Mouse (Mus musculus) intestine, embryonic 16.5 days (tissue): ENCODE measurements at regions not wholly inside any gene's neighbourhood (a gene's known extent, or its start where the extent isn't known, plus 50 kb on each side); places are given as distances from the start of the nearest gene placed in this dataset.
A peak's percentile ranks its signal among the peaks of the same experiment; 100 is the strongest.

Experiments used
- ATAC-seq: fragments of 200-750 bp; cut with Nextera tagmentation; 2 replicates; pipeline ENCODE4 v1.8.0; 2017; ENCODE audit warnings: moderate TSS enrichment, moderate library complexity
- H3K27ac ChIP-seq: fragments of 300-500 bp; sonication (generic); 2 replicates; pipeline ENCODE4 v1.5.1; 2014; ENCODE audit warnings: mild to moderate bottlenecking, low read length
- H3K27me3 ChIP-seq: fragments of 300-500 bp; sonication (generic); replicated peaks from 2 replicates; pipeline ENCODE4 v1.6.1; 2014; ENCODE audit warnings: low read length, control low read depth, mixed read lengths; ENCODE audit not compliant: control insufficient read depth, insufficient read depth
- H3K36me3 ChIP-seq: fragments of 300-500 bp; sonication (generic); 2 replicates; pipeline ENCODE4 v1.6.1; 2014; ENCODE audit warnings: low read length, control low read depth; ENCODE audit not compliant: control insufficient read depth, insufficient read depth
- H3K4me1 ChIP-seq: fragments of 300-500 bp; sonication (generic); 2 replicates; pipeline ENCODE4 v1.6.1; 2014; ENCODE audit warnings: low read length, control low read depth, mixed read lengths; ENCODE audit not compliant: control insufficient read depth, insufficient read depth
- H3K4me2 ChIP-seq: fragments of 300-500 bp; sonication (generic); 2 replicates; pipeline ENCODE4 v1.6.1; 2014; ENCODE audit warnings: low read depth, low read length, control low read depth
- H3K4me3 ChIP-seq: fragments of 300-500 bp; sonication (generic); 2 replicates; pipeline ENCODE4 v1.5.1; 2014; ENCODE audit warnings: mild to moderate bottlenecking, low read length
- H3K9ac ChIP-seq: fragments of 300-500 bp; sonication (generic); 2 replicates; pipeline ENCODE4 v1.6.1; 2014; ENCODE audit warnings: low read depth, low read length
- H3K9me3 ChIP-seq: fragments of 300-500 bp; sonication (generic); 2 replicates; pipeline ENCODE4 v1.6.1; 2016; ENCODE audit warnings: low read length, control low read depth; ENCODE audit not compliant: control insufficient read depth
- WGBS: fragments of 180-500 bp; shearing (Covaris S2); extraction: QIAGEN DNeasy Blood & Tissue Kit; methylation state at CpG from one replicate; pipeline ENCODE4 v1.1.7; 2014; 5-methylcytosine and 5-hydroxymethylcytosine counted together

DNA sequence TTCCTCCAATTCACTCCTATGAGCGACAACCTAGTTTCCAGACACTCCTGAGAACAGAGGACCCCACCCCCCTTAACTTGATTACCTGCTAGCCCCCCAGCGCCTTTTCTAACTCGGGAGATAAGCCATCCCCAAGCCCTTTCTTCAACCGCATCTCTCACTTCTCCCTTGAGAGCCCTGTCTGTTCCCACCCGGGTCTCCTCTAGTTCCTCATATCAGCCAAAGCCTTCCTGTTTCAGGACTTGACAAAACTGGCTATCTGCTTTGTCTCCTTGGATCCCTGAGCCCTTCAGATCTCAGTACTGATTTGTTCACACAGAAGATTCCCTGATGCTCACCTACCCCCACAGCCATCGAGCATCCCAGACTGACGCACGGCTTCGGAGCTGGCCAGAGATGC, 61.5 kb upstream of the Nap1l1 start:
- Histone ChIP-seq H3K9ac (no peak overlapping the region), H3K27me3 (no peaks in the 10 kb centered on the region), H3K9me3 (no peaks in the 10 kb centered on the region), H3K4me2 (no peak overlapping the region), H3K27ac (no peak overlapping the region), H3K4me3 (no peak overlapping the region), H3K36me3 (no peaks in the 10 kb centered on the region), H3K4me1 (no peaks in the 10 kb centered on the region)
- no peak for ATAC-seq
- WGBS, result 91% methylated on average over 9 of the region's 9 CpGs

DNA sequence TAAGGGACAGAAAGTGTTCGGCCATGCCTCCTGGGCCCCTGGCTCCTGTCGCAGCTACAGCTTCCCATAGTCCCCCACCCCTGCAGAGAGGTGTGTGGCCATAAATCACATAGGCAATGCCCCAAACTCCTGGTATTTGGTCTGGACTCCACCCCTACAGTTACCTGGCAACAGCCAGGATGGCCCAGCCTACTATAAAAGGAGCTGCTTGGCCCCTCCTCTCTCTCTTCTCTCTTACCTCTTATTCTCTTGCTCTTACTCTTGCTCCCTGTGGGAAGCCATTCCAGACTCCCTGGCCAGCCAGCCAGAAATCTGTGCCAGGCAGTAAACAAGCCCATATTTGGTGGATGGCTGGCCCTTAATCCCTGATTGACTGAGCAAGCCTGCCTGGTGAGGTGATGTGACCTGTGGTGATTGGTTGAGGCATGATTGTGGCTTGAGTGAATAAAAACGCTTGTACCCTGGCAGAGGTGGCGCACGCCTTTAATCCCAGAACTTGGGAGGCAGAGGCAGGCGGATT, 56.4 kb upstream of the Nap1l1 start:
- no peaks in the 10 kb centered on the region for H3K36me3 ChIP-seq
- H3K4me2 ChIP-seq, result no peak overlapping the region
- H3K9me3 ChIP-seq, result no peaks in the 10 kb centered on the region
- H3K27me3 ChIP-seq, result no peaks in the 10 kb centered on the region
- ATAC-seq, result no peak
- H3K4me3 ChIP-seq, result no peak overlapping the region
- H3K27ac ChIP-seq, result no peak overlapping the region
- no peaks in the 10 kb centered on the region for H3K4me1 ChIP-seq
- no peak overlapping the region for H3K9ac ChIP-seq
- 83% methylated on average over 6 of the region's 6 CpGs for WGBS

DNA sequence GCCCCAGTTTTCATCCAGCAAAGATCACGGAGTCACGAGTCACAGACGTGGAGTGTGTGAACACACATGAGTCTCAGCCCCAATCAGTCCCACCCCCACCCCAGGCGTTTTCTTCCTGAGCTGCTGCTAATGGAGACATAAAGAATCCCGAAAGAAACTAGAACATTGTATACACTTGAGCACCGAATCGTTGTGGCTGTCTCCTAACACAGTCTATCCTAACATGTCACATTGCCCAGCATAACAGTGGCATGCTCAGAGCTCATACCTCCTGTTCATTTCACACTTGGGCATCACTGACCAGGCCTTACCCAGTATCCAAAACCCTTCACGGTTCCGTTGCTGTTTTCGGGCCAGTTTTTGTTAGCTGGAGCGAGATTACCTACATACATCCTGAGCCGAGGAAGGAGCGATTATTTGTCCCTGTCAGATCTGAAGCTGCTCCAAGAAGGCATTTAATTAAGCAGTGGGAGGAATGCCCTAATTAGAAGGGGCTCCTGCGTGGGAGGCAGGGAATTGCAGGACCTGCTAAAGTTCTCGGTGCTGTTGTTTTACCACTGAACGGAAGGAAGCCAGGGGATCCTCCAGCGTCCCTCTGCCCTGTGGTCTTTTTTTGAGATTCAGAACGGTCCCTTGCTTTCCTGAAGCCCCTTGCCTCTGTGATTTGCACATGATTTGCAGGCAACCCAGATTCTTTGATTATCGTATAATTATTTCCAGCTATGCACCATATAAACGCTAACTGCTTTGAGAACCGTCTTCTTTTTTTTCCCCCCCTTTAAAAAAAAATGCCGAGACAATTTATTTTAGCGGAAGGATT, 53.4 kb upstream of the Nap1l1 start:
- no peaks in the 10 kb centered on the region for H3K36me3 ChIP-seq
- no peaks in the 10 kb centered on the region for H3K9me3 ChIP-seq
- H3K27ac ChIP-seq, result no peak overlapping the region
- peak overlapping the region; percentile 15; the same call in 1 of the 2 replicates for H3K4me3 ChIP-seq
- 0 out of 2 replicates have a peak, but pooled peaks cover 3% of the 10 kb centered on the region for H3K4me1 ChIP-seq
- H3K27me3 ChIP-seq, result no peaks in the 10 kb centered on the region
- H3K4me2 ChIP-seq, result peak overlapping the region; percentile 43
- 33% methylated on average over 23 of the region's 23 CpGs for WGBS
- no peak overlapping the region for H3K9ac ChIP-seq
- ATAC-seq, result no peak

DNA sequence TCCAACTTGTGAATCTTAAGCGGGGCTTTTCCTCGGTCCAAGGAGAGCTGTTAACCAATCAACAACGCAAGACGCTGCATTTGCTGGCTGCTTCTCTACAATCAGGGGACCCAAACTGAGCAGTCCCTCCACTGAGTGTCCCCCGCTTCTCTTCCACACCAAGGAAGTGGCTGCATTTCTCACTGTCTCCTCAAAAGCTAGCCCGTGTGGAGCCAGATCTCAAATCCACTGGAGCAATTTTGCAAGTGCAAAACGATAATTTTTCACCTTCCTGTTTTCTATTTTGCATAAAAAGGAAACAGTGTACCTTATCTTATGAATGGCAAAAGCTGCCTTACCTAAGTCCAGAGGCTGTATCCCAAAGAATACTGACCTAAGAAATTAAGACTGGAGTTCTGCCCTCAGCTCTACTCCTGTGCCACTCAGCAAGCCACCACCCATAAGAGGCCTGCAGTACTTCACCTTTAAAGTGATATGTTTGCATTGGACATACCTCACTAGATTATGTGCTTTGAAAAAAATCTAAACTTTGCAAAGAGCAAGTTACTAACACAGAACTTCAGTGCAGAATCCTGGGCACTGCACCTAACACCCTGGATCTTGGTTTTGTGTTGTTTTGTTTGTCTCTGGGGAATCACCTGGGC, 52.7 kb upstream of the Nap1l1 start:
- Histone ChIP-seq H3K4me3 (0 out of 2 replicates have a peak overlapping the region, but pooled peaks have one; percentile 15), H3K4me2 (peak overlapping the region; percentile 43), H3K36me3 (no peaks in the 10 kb centered on the region), H3K9ac (no peak overlapping the region), H3K27ac (no peak overlapping the region), H3K9me3 (no peaks in the 10 kb centered on the region), H3K27me3 (no peaks in the 10 kb centered on the region), H3K4me1 (0 out of 2 replicates have a peak, but pooled peaks cover 3% of the 10 kb centered on the region)
- 21% methylated on average over 7 of the region's 7 CpGs for WGBS
- no peak for ATAC-seq

DNA sequence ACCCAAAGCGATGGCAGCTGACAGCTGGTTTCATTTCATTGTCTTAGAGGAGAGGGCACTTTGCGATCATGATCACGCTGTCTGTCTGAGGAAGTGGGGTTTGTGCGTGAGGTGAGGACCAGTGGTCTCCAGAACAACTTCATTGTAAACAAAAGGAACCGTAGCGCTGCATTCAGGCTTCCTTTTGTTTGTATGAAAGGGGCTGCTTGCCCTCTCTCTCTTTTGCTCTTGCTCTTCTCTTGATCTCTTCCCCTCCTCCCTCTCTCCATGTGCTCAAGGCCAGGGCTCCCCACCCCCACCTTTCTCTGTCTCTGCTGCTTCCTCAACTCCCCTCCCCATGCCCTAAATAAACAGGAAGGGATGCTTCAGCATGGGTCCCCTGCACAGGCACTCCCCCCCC, 51.0 kb upstream of the Nap1l1 start:
- no peak overlapping the region for H3K9ac ChIP-seq
- no peak overlapping the region for H3K4me3 ChIP-seq
- H3K36me3 ChIP-seq, result no peaks in the 10 kb centered on the region
- no peak overlapping the region for H3K27ac ChIP-seq
- 0 out of 2 replicates have a peak, but pooled peaks cover 3% of the 10 kb centered on the region for H3K4me1 ChIP-seq
- no peaks in the 10 kb centered on the region for H3K9me3 ChIP-seq
- peak overlapping the region; percentile 24; the same call in 1 of the 2 replicates for H3K4me2 ChIP-seq
- ATAC-seq, result no peak
- WGBS, result 23% methylated on average over 6 of the region's 6 CpGs
- no peaks in the 10 kb centered on the region for H3K27me3 ChIP-seq

DNA sequence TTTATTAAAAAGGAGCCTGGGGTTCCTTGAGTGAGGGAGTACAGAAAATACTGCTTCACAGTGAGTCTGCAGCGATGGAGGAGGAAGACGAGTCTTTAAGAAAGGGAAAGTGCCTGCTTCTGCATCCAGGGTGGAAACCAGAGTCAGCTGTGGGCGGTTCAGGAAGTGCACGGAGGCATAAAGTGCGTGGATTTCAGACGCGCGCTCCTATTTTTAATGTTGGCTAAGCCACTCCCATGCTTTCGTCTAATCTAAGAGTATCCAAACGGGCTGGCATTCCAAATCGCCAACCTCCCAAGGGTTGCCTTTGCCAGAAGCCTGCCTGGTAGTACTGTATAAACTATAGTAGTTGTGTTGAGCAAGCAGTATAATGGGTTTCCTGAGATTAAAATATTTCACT, 50.4 kb upstream of the Nap1l1 start:
- H3K4me2 ChIP-seq, result peak overlapping the region; percentile 30
- 0 out of 2 replicates have a peak overlapping the region, but pooled peaks have one; percentile 7 for H3K9ac ChIP-seq
- no peaks in the 10 kb centered on the region for H3K9me3 ChIP-seq
- 0 out of 2 replicates have a peak, but pooled peaks cover 3% of the 10 kb centered on the region for H3K4me1 ChIP-seq
- H3K4me3 ChIP-seq, result peak overlapping the region; percentile 22
- no peak overlapping the region for H3K27ac ChIP-seq
- H3K27me3 ChIP-seq, result no peaks in the 10 kb centered on the region
- ATAC-seq, result no peak
- no peaks in the 10 kb centered on the region for H3K36me3 ChIP-seq
- WGBS, result 28% methylated on average over 11 of the region's 11 CpGs
